Mouse (Mus musculus) fat pad, adult 2 months (tissue): ENCODE measurements around the gene Ticrr.

Experiments
- DNase-seq: peaks from one replicate; pipeline ENCODE4 v3.0.0-alpha.2; 2011; ENCODE audit warnings: low read depth, low spot score; ENCODE audit errors: extremely low read depth

Ticrr gene

GRCm38 (mm10) chr7:79744585-79744984 is 84.6 kb downstream of the Ticrr start:
- DNase-seq: no peak

GRCm38 (mm10) chr7:79747659-79748058 is 87.7 kb downstream of the Ticrr start:
- DNase-seq: no peak
